Mouse (Mus musculus): ENCODE data around the gene Auts2. TPM values are rescaled to one million over a fixed set of nuclear protein-coding genes. Genes with fewer than 3 reads are reported as not detected.

The Auts2 gene
- total RNA-seq, 2 experiments from 2014 or later, result 28.8 to 35.3 TPM

GRCm38 (mm10) chr5:131610702-131611101 is 932.4 kb downstream of the Auts2 start:
- intact Hi-C loops (cut with DNase I), result no loop called here

DNA sequence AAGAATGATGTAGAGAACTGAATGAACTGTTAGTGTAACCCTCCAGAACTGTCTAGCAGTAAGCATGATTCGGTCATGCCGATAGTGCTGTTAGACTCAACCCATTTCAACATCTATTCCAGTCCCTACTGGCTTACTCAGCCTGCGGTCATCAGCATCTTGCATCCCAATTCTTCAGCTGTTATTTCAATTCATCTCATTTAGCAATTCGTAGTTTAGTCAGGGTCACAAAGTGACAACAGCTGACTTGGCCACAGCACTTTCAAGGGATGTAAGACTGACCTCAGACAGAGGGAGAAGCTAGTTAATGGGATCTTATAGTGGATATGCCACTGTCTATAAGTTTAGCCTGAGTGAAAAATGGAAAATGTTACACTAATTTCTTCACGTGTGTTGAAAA is 936.4 kb downstream of the Auts2 start:
- no peak for DNase-seq
- intact Hi-C loops (cut with DNase I), result no loop called here

More at GRCm38 (mm10) chr5:131610702-131611101, 932.4 kb downstream of the Auts2 start:
- DNase-seq, result no peak

DNA sequence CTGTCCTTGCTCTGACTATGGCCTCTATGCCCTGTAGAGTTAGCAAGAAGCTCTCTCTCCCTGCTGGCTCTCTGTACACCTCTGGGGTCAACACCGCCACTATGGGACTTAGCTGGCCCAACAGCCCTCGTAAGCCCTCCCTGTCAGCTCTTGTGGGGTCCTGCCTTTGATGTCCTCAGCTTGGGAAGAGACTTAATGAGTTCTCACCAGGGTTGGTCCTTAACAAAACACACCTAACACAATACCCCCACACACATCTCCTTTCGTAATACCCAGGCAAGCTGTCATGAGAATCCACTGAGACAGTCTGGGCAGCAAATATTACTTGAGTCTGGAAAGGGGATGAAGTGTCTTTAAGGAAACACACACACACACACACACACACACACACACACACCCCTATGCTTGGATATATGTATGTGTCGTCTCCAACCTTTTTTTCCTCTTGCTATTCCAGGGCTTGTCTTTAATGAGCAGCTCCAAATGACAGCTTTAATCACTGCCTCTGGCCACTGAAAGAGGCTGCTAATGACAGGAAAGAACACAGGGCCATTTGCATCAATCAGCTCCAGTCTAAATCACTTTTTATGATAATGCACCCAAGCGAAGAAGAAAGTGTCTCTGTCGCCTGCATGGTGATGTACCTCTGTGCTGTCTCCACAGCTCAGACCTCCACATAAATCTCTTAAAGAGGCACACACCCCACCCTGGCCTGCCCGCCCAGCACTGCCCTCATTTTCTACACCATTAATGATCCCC is 941.0 kb downstream of the Auts2 start:
- DNase-seq, result no peak
- intact Hi-C loops (cut with DNase I), result no loop called here

DNA sequence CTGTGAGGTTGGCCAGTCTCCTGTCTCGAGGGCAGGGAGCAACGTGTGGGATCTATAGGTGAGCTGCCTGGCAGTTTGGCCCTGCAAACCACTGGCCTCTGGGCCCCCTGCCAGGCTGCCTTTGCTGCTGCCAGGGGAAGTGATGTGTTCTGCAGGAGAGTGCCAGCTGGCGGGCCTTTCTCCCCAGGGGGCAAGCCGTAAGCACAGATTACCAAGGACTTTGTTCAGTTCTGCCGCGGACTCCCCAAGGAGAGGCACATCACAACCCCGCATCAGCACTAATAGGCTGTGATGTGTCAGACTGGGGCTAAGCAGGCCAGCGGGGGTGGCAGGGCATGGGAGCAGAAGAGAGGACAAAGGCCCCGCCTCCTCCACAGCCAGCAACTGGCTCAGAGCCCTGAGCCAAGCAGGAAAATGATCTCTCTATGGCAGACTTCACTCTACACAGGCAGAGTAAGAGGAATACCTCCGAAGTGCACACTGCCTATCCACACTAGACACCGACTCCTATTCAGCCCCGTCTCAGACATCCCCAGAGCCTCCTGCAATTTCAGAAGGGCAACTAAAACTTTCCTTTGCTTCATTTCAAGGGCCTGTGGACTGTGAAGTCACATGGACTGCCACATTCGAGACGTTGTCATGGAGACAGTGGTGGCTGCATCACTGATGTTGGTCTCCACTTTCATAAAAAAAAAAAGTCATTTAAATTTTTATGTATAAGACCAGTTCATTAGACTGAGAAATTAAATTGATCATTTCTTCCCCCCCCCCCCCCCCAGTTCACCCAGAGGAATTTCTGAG is 942.6 kb downstream of the Auts2 start:
- intact Hi-C loops (cut with DNase I), result no loop called here

GRCm38 (mm10) chr5:131597503-131597902 is 945.6 kb downstream of the Auts2 start:
- intact Hi-C loops (cut with DNase I), result loop anchor here (5.0 kb wide), 1 partner anchor 60 kb away; no protein-coding TSS in a partner anchor
- DNase-seq, result no peak

More for the DNA sequence above, 942.6 kb downstream of the Auts2 start:
- DNase-seq, result peak; percentile 84

DNA sequence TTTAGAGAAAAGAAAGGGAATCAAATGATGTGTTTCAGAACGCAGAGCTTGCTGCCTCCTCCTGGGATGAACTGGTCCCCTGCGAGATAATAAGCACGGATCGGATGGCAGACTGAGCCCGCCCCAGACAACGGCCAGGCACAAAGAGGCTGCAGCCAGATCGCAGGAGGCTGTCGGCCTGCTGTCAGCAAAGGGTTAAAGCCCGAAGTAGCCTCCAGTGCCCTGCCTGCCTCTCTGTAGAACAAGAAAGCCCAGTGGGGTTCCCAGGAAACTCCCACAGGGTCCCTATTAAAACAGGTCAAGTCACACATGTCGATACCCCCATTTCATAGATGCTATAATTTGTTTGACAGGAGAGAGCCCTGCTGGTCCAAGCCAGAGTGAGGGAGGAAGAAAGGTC is 946.6 kb downstream of the Auts2 start:
- intact Hi-C loops (cut with DNase I), result loop anchor here (5.0 kb wide), 1 partner anchor 59 kb away; no protein-coding TSS in a partner anchor
- DNase-seq, result no peak

DNA sequence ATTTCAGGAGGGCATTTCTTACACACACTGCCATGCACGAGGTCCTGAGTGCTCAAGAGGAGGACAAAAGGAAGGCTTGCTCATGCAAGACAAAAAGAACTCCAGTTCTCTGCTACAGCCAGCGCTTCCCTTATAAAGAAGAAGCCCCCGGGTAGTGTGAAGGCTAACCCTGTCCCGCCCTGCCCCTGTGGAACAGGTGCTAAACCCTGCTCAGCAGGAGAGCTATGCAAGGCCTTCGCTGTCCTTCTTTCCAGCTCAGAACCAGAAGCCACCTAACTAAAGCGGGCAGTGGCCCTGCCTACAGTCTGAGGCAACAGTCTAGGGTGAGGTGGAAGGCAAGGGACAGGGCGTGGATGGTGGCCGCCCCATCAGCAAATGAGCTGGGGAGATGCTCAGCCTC is 947.4 kb downstream of the Auts2 start:
- DNase-seq, result no peak
- intact Hi-C loops (cut with DNase I), result loop anchor here (5.0 kb wide), 1 partner anchor 58 kb away; no protein-coding TSS in a partner anchor

- DNase-seq, result no peak
- intact Hi-C loops (cut with DNase I), result no loop called here
These were observed 948.5 kb downstream of the Auts2 start for GRCm38 (mm10) chr5:131594597-131594996.

DNA sequence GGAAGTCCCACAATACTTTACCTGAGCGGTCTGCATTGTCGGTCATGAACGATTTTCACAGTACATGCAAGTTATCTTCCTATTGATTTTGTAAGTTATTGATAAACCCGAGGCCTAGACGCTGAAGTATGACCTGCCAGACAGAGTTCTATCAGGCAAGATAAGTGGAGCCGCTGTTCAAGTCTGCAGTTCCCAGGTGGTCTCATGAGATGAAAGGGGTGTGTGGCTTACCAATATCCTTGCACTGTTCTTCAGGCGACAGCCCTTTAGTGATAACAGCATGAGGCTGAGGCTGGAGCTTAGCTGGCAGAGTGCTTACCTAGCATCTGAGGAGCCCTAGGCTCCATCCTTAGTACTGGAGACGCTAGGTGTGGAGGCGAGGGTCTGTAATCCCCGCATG is 949.9 kb downstream of the Auts2 start:
- DNase-seq, result no peak
- intact Hi-C loops (cut with DNase I), result no loop called here

- intact Hi-C loops (cut with DNase I), result no loop called here
- no peak for DNase-seq
These were observed 953.1 kb downstream of the Auts2 start for GRCm38 (mm10) chr5:131589948-131590467.

- no peak for DNase-seq
- intact Hi-C loops (cut with DNase I), result no loop called here
These were observed 956.8 kb downstream of the Auts2 start for GRCm38 (mm10) chr5:131586332-131586700.

DNA sequence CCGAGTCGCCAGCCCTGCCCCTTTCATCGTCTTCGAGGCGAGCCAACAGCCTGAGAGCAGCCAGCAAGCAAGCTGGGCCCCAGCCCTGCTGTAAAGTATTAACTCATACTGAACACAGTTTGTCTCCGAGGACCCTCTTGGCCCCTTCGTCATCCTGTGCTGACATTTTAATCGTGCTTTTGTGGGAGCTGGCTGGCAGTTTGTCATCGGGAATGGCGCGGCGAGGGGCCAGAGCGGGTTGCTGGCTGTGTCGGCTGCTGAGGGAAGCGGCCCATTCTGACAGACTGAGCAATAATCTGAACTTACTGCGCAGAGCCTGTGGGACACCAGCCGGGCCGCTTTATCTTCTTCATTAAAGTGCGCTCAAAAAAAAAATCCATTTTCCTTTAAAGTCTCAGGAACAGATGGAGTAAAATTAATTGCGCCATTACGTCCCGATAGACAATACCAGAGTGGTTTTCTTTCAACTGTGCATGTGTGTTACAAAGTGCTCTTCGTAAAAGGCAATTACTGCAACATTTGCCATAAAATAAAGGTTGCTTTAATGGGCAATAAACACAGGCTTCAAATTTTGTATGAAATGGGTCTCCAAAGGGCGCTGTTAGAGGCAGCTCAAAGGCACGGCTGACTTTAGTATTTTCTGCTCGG is 957.3 kb downstream of the Auts2 start:
- intact Hi-C loops (cut with DNase I), result loop anchor here (2.0 kb wide), 1 partner anchor 27 kb away; no protein-coding TSS in a partner anchor
- DNase-seq, result peak; percentile 30 to 32

GRCm38 (mm10) chr5:131584260-131585135 is 958.6 kb downstream of the Auts2 start:
- intact Hi-C loops (cut with DNase I), result loop anchor here (2.0 kb wide), 1 partner anchor 26 kb away; no protein-coding TSS in a partner anchor
- DNase-seq, result peak; percentile 5 to 29

GRCm38 (mm10) chr5:131581110-131582050 is 961.8 kb downstream of the Auts2 start:
- no peak for DNase-seq
- intact Hi-C loops (cut with DNase I), result no loop called here

GRCm38 (mm10) chr5:131578737-131579136 is 964.4 kb downstream of the Auts2 start:
- intact Hi-C loops (cut with DNase I), result no loop called here
- DNase-seq, result no peak

- intact Hi-C loops (cut with DNase I), result no loop called here
- no peak for DNase-seq
These were observed 967.3 kb downstream of the Auts2 start for GRCm38 (mm10) chr5:131575733-131576265.

- no peak for DNase-seq
- intact Hi-C loops (cut with DNase I), result no loop called here
These were observed 968.0 kb downstream of the Auts2 start for GRCm38 (mm10) chr5:131575086-131575514.

DNA sequence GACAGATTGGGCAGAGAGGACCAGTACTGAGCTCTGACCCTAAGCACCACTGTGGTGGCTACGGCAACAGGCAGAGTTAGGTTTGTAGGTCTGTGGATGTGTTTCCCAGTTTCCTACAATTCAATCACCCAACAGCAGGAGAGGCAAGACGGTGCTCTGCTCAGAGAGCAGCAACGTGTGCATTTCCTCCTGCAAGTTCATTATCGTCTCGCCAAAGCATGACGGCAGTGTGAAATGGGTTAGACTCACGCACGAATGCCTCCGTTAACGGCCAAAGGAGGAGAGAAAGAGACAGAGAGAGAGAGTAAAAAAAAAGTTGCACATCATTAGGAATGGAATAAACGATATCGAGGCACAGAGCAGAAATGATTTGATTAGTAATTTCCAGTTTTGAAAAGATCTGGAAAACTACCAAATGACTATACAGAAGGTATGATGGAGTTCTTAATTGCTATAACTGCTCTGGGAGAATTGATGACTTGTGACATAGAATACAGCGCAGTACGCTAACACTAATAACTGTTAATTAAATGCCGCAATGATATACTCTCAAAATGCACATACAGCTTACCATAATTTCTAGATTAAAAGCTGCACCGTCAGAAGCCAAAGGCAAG is 968.6 kb downstream of the Auts2 start:
- DNase-seq, result no peak
- intact Hi-C loops (cut with DNase I), result no loop called here
